Mouse (Mus musculus) MEL (cell line): ENCODE results near the gene Olfr668. TPM values are rescaled to one million over a fixed set of nuclear protein-coding genes. Genes with fewer than 3 reads are reported as not detected.

ENCODE experiments used
- DNase-seq: peaks from one replicate; pipeline ENCODE4 v3.0.0; 2011; ENCODE audit warnings: low read depth, low spot score
- H3K27ac ChIP-seq: 2 replicates; pipeline ENCODE4 v1.5.1; 2012; ENCODE audit warnings: low read depth, mild to moderate bottlenecking, control low read depth, low read length, moderate library complexity; ENCODE audit not compliant: control insufficient read depth
- H3K27me3 ChIP-seq, 2 experiments: fragments of 150-350 bp in 1 of 2; sonication (generic) in 1 of 2; 2 replicates each; pipeline ENCODE4 v1.6.1; 2012; ENCODE audit warnings: low read length in 2 of 2, mild to moderate bottlenecking in 2 of 2, improper control_type of control experiment in 1 of 2, moderate library complexity in 1 of 2; ENCODE audit not compliant: insufficient read depth in 2 of 2, control insufficient read depth in 1 of 2
- H3K36me3 ChIP-seq, 2 experiments: 2 replicates each; pipeline ENCODE4 v1.6.1; 2012 to 2014; ENCODE audit warnings: low read length in 2 of 2, improper control_type of control experiment in 1 of 2, inconsistent platforms in 1 of 2, mild to moderate bottlenecking in 1 of 2; ENCODE audit not compliant: insufficient read depth in 2 of 2, control insufficient read depth in 1 of 2
- H3K4me1 ChIP-seq, 2 experiments: fragments of 150-350 bp in 1 of 2; sonication (generic) in 1 of 2; 2 replicates each; pipeline ENCODE4 v1.6.1; 2012; ENCODE audit warnings: low read length in 2 of 2, improper control_type of control experiment in 1 of 2, mild to moderate bottlenecking in 1 of 2; ENCODE audit not compliant: insufficient read depth in 2 of 2, control insufficient read depth in 1 of 2
- H3K4me3 ChIP-seq, 2 experiments: fragments of 150-350 bp in 1 of 2; sonication (generic) in 1 of 2; 2 replicates each; pipeline ENCODE4 v1.5.1; 2012; ENCODE audit warnings: low read depth in 2 of 2, low read length in 2 of 2, mild to moderate bottlenecking in 2 of 2, moderate library complexity in 2 of 2, control low read depth in 1 of 2, improper control_type of control experiment in 1 of 2; ENCODE audit not compliant: control insufficient read depth in 1 of 2, insufficient read depth in 1 of 2
- H3K79me2 ChIP-seq: 2 replicates; pipeline ENCODE4 v1.6.1; 2012; ENCODE audit warnings: mild to moderate bottlenecking, low read length, moderate library complexity; ENCODE audit not compliant: control insufficient read depth, poor library complexity, insufficient read depth
- H3K9ac ChIP-seq: 2 replicates; pipeline ENCODE4 v1.6.1; 2012; ENCODE audit warnings: low read depth, mild to moderate bottlenecking, control low read depth, low read length, moderate library complexity; ENCODE audit not compliant: control insufficient read depth, poor library complexity, severe bottlenecking
- H3K9me3 ChIP-seq: fragments of 150-350 bp; sonication (generic); replicated peaks from 2 replicates; pipeline ENCODE4 v1.6.1; 2012; ENCODE audit warnings: mild to moderate bottlenecking, low read length, improper control_type of control experiment, moderate library complexity; ENCODE audit not compliant: insufficient read depth
- BHLHE40 ChIP-seq: IDR thresholded peaks from 2 replicates; pipeline ENCODE4 v1.6.1; 2012; ENCODE audit warnings: low read depth, mild to moderate bottlenecking, inconsistent platforms, low read length, improper control_type of control experiment, borderline replicate concordance
- CHD1 ChIP-seq: IDR thresholded peaks from 2 replicates; pipeline ENCODE4 v1.6.1; 2012; ENCODE audit warnings: low read depth, mild to moderate bottlenecking, inconsistent platforms, low read length, improper control_type of control experiment
- CHD2 ChIP-seq: IDR thresholded peaks from 2 replicates; pipeline ENCODE4 v1.6.1; 2011; ENCODE audit warnings: low read length, improper control_type of control experiment
- E2F4 ChIP-seq: IDR thresholded peaks from 2 replicates; pipeline ENCODE4 v1.6.1; 2011; ENCODE audit warnings: low read depth, low read length, improper control_type of control experiment, borderline replicate concordance
- GABPA ChIP-seq: IDR thresholded peaks from 2 replicates; pipeline ENCODE4 v1.6.1; 2012; ENCODE audit warnings: low read depth, mild to moderate bottlenecking, inconsistent platforms, low read length, improper control_type of control experiment, moderate library complexity
- KAT2A ChIP-seq: conservative IDR thresholded peaks from 2 replicates; pipeline ENCODE4 v1.6.1; 2012; ENCODE audit warnings: low read depth, low read length, improper control_type of control experiment, inconsistent platforms
- MAX ChIP-seq: IDR thresholded peaks from 2 replicates; pipeline ENCODE4 v1.6.1; 2011; ENCODE audit warnings: low read length, improper control_type of control experiment
- MEF2A ChIP-seq: IDR thresholded peaks from 2 replicates; pipeline ENCODE4 v1.6.1; 2014; ENCODE audit warnings: low read depth, mild to moderate bottlenecking, inconsistent platforms, low read length, improper control_type of control experiment; ENCODE audit not compliant: poor library complexity, insufficient replicate concordance, severe bottlenecking; ENCODE audit errors: extremely low read depth
- MYC ChIP-seq: IDR thresholded peaks from 2 replicates; pipeline ENCODE4 v1.6.1; 2011; ENCODE audit warnings: low read depth, mild to moderate bottlenecking, low read length, improper control_type of control experiment, moderate library complexity
- NELFE ChIP-seq: IDR thresholded peaks from 2 replicates; pipeline ENCODE4 v1.6.1; 2011; ENCODE audit warnings: low read depth, low read length, improper control_type of control experiment
- NRF1 ChIP-seq: IDR thresholded peaks from 2 replicates; pipeline ENCODE4 v1.6.1; 2014; ENCODE audit warnings: low read depth, mild to moderate bottlenecking, inconsistent platforms, low read length, improper control_type of control experiment, moderate library complexity; ENCODE audit not compliant: poor library complexity, insufficient read depth, severe bottlenecking
- POLR2A ChIP-seq, 2 experiments: IDR thresholded peaks; 2 replicates each; pipeline ENCODE4 v1.6.1; 2011 to 2012; ENCODE audit warnings: low read length in 2 of 2, mild to moderate bottlenecking in 2 of 2, control low read depth in 1 of 2, improper control_type of control experiment in 1 of 2, low read depth in 1 of 2, moderate library complexity in 1 of 2; ENCODE audit not compliant: control insufficient read depth in 1 of 2, insufficient read depth in 1 of 2, poor library complexity in 1 of 2
- POLR2AphosphoS2 ChIP-seq: IDR thresholded peaks from 2 replicates; pipeline ENCODE4 v1.6.1; 2011; ENCODE audit warnings: low read length, improper control_type of control experiment
- POLR2AphosphoS5 ChIP-seq: IDR thresholded peaks from 2 replicates; pipeline ENCODE4 v1.6.1; 2012; ENCODE audit warnings: low read depth, borderline replicate concordance, mild to moderate bottlenecking, inconsistent platforms, low read length, moderate library complexity, mixed read lengths
- RAD21 ChIP-seq: IDR thresholded peaks from 2 replicates; pipeline ENCODE4 v1.6.1; 2011; ENCODE audit warnings: mild to moderate bottlenecking, low read depth, low read length, improper control_type of control experiment
- RCOR1 ChIP-seq: IDR thresholded peaks from 2 replicates; pipeline ENCODE4 v1.6.1; 2012; ENCODE audit warnings: low read depth, mild to moderate bottlenecking, inconsistent platforms, low read length, improper control_type of control experiment
- SIN3A ChIP-seq: IDR thresholded peaks from 2 replicates; pipeline ENCODE4 v1.6.1; 2012; ENCODE audit warnings: low read length, improper control_type of control experiment, inconsistent platforms
- SMC3 ChIP-seq: IDR thresholded peaks from 2 replicates; pipeline ENCODE4 v1.6.1; 2011; ENCODE audit warnings: low read depth, low read length, improper control_type of control experiment
- TAL1 ChIP-seq: IDR thresholded peaks from 2 replicates; pipeline ENCODE4 v1.6.1; 2012; ENCODE audit warnings: mild to moderate bottlenecking, inconsistent platforms, low read length, moderate library complexity, mixed read lengths
- TBP ChIP-seq: IDR thresholded peaks from 2 replicates; pipeline ENCODE4 v1.8.0; 2011; ENCODE audit warnings: low read depth, low read length, improper control_type of control experiment
- TCF12 ChIP-seq: IDR thresholded peaks from 2 replicates; pipeline ENCODE4 v1.6.1; 2014; ENCODE audit warnings: low read depth, mild to moderate bottlenecking, inconsistent platforms, low read length, improper control_type of control experiment, moderate library complexity
- UBTF ChIP-seq: IDR thresholded peaks from 2 replicates; pipeline ENCODE4 v1.6.1; 2012; ENCODE audit warnings: low read depth, mild to moderate bottlenecking, inconsistent platforms, low read length, improper control_type of control experiment, moderate library complexity, borderline replicate concordance; ENCODE audit not compliant: insufficient read depth
- USF1 ChIP-seq: IDR thresholded peaks from 2 replicates; pipeline ENCODE4 v1.6.1; 2014; ENCODE audit warnings: low read depth, mild to moderate bottlenecking, inconsistent platforms, low read length, improper control_type of control experiment, moderate library complexity
- USF2 ChIP-seq, 2 experiments: IDR thresholded peaks; 2 replicates each; pipeline ENCODE4 v1.6.1; 2011 to 2012; ENCODE audit warnings: improper control_type of control experiment in 2 of 2, low read length in 2 of 2, borderline replicate concordance in 1 of 2, inconsistent platforms in 1 of 2, low read depth in 1 of 2, mild to moderate bottlenecking in 1 of 2; ENCODE audit not compliant: insufficient read depth in 1 of 2
- ZNF384 ChIP-seq: IDR thresholded peaks from 2 replicates; pipeline ENCODE4 v1.6.1; 2012; ENCODE audit warnings: low read depth, mild to moderate bottlenecking, inconsistent platforms, low read length, improper control_type of control experiment
- polyA plus RNA-seq, 2 experiments: library from polyadenylated mRNA; stranded (reverse) in 1 of 2; unstranded in 1 of 2; fragments of >175 nt in 1 of 2; fragments of >200 nt in 1 of 2; gene quantifications; 2 replicates each; pipeline versions ENCODE4 v1.2.1 to v1.2.4; 2012; ENCODE audit warnings: low replicate concordance in 2 of 2, low read depth in 1 of 2; ENCODE audit not compliant: insufficient read length in 2 of 2, insufficient read depth in 1 of 2, missing spikeins in 1 of 2
- total RNA-seq: library from RNA; depleted of rRNA; stranded (reverse); fragments of 300-350 nt; gene quantifications from 2 replicates; pipeline ENCODE4 v1.2.3, GENCODE M21; 2012

Gene Olfr668
- total and polyA plus RNA-seq, 3 experiments, result not detected

DNA sequence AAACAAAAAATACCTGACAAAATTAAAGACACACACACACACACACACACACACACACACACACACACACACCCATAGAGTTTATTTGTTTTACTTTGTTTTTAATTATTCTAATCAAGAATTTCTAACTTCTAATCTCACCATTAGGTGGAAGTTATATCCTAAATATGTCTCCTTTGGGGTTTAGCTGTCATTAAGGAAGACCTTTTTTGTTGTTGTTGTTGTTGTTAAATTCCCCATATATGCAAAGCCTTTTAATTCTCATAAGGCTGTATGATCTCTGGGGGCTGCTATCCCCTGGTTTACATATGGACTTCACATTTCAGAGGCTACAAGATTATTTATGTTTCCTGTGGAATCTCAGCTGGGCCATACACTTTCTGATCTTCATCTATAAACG lies 6.1 kb upstream of the Olfr668 start, which contains the start of gene Olfr669:
Olfr669 (plus strand) TSS at position 301 of the 400 bp plus-strand sequence.
- Histone ChIP-seq H3K4me1 (no peaks in the 10 kb centered on the region), H3K27me3 (no peaks in the 10 kb centered on the region), H3K9me3 (no peaks in the 10 kb centered on the region), H3K79me2 (no peaks in the 10 kb centered on the region), H3K27ac (no peak within 1 kb of the TSS), H3K9ac (no peak within 1 kb of the TSS), H3K36me3 (no peaks in the 10 kb centered on the region)
- no peak for DNase-seq
- no peak for TF ChIP-seq TCF12
- TF ChIP-seq USF1, result no peak
- TF ChIP-seq POLR2AphosphoS2, result no peak
- no peak for TF ChIP-seq MEF2A
- TF ChIP-seq SMC3, result no peak
- TF ChIP-seq TBP, result no peak
- TF ChIP-seq ZNF384, result no peak
- TF ChIP-seq RCOR1, result no peak
- no peak for TF ChIP-seq CHD1
- no peak for TF ChIP-seq E2F4
- TF ChIP-seq MYC, result no peak
- no peak for TF ChIP-seq NRF1
- no peak for TF ChIP-seq POLR2AphosphoS5
- no peak for TF ChIP-seq UBTF
- TF ChIP-seq KAT2A, result no peak
- no peak for TF ChIP-seq CHD2
- TF ChIP-seq SIN3A, result no peak
- TF ChIP-seq, all 39 proteins: peak for 0
- no peak within 1 kb of the TSS for H3K4me3 ChIP-seq

DNA sequence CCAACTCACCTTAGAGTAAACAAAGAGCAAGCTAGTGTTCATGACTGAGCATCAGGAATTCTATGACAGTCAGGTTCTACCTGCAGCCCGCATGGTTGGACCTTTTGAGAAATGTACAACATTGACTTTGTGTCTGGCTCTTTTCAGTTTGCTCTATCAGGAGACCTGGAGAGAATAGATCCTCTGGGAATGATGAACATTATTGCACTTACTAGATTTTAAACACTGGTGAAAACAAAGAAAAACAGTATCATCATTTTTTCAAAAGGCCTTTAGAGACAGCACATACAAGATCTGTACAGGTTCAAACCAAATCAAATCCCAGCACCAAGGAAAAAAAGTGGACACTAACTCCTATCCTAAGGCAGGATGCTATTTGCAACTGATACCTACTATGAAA lies 6.5 kb downstream of the Olfr668 start, which contains the start of gene Olfr667:
Olfr667 (minus strand) TSS at position 101 of the 400 bp plus-strand sequence.
- no peak within 1 kb of the TSS for H3K27ac ChIP-seq
- H3K27me3 ChIP-seq, result no peaks in the 10 kb centered on the region; a peak in 1 of 4 replicates
- H3K79me2 ChIP-seq, result no peaks in the 10 kb centered on the region
- H3K4me1 ChIP-seq, result no peaks in the 10 kb centered on the region
- H3K4me3 ChIP-seq, result no peak within 1 kb of the TSS
- H3K9ac ChIP-seq, result no peak within 1 kb of the TSS
- DNase-seq, result no peak
- H3K9me3 ChIP-seq, result no peaks in the 10 kb centered on the region
- TF ChIP-seq POLR2AphosphoS5 (no peak), POLR2A (IDR thresholded peaks at IDR 0.05; ENCODE audit: control insufficient read depth in 1 of 2, insufficient read depth in 1 of 2, low read depth in 1 of 2, low read length in 2 of 2, poor library complexity in 1 of 2) (no peak), CHD2 (no peak), TAL1 (no peak), SMC3 (no peak), RAD21 (no peak), E2F4 (no peak), KAT2A (no peak), GABPA (no peak), BHLHE40 (no peak), NELFE (no peak), USF1 (no peak), USF2 (IDR thresholded peaks at IDR 0.05; ENCODE audit: borderline replicate concordance in 1 of 2, insufficient read depth in 1 of 2, low read depth in 1 of 2, low read length in 2 of 2) (no peak), SIN3A (no peak), MAX (no peak), CHD1 (no peak), MEF2A (no peak)
- TF ChIP-seq, all 39 proteins: peak for 0
- no peaks in the 10 kb centered on the region for H3K36me3 ChIP-seq
